Mouse (Mus musculus): ENCODE results near the gene Psg19.
"Not testable (repeated sequence)": the region's sequence is repeated elsewhere in the genome, so short reads cannot be mapped to it uniquely, and the experiment has no call there.

DNA sequence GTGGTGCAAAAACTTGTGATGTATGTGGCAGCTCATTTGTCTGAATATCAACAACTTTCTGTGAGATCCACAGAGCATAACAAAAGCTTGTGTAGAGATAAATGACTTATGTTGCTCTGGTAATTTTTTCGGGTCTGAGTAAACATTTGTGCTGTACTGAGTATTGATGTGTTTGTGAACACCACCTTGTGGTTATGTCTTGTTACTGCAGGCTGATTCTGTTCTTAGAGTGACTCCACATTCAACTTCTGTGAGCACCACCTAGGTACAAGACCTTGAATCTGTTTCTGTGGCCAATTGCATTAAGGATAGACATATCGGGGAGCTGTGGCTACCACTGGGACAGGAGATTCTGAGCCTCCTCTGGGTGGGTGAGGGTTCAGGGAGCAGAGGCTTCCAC, 17.0 kb downstream of the Psg19 start:
- not testable (repeated sequence) for TF ChIP-seq POLR2A (IDR thresholded peaks at IDR 0.05; ENCODE audit: borderline replicate concordance, control insufficient read depth, low read depth, low read length); CTCF (IDR thresholded peaks at IDR 0.05; ENCODE audit: control insufficient read depth, insufficient read depth, low read length)

Measured in bone marrow, adult 2 months (tissue).